13 mouse cellular contexts compared by ENCODE assay signal in genomic region chr19:53433949-53434689, GRCm38 (mm10). TPM values are rescaled to one million over a fixed set of nuclear protein-coding genes. Genes with fewer than 3 reads are reported as not detected.
A peak's percentile ranks its signal among the peaks of the same experiment; 100 is the strongest.
DNase-seq lines count a peak whose midpoint lies in the region; ATAC-seq and TF ChIP-seq lines count a peak whose summit lies in the region.
"Had no signal": no experiment of that assay in that cellular context is flagged by ENCODE, and none has a peak within 500 bp of the region (broad histone marks: within the 10 kb centered on the region; RNA-seq: fewer than 3 reads in every experiment).

No protein-coding gene starts in this region.

- intact Hi-C loops in left cerebral cortex, postnatal 10 days (cut with DNase I): no loop called here
- intact Hi-C loops in left cerebral cortex, postnatal 25 days (cut with DNase I): no loop called here

- 71% methylated on average over 10 of the region's 10 CpGs for WGBS in kidney, postnatal 0 days

- H3K36me3 ChIP-seq in kidney, postnatal 0 days (ENCODE audit: insufficient read depth, low read length): no peaks in the 10 kb centered on the region
- no peaks in the 10 kb centered on the region for H3K36me3 ChIP-seq in splenic B cell, adult 2 months (ENCODE audit: control insufficient read depth, insufficient read depth, low read length, poor library complexity, severe bottlenecking)
- H3K36me3 ChIP-seq: embryonic facial prominence, embryonic 12.5 days; forebrain, embryonic 12.5 days had no signal

- H3K9ac ChIP-seq in kidney, postnatal 0 days (ENCODE audit: low read depth, low read length): 0 out of 2 replicates have a peak overlapping the region, but pooled peaks have one; percentile 8
- H3K9ac ChIP-seq: embryonic facial prominence, embryonic 12.5 days; forebrain, embryonic 12.5 days; lung, embryonic 14.5 days had no signal

- H3K9me3 ChIP-seq in kidney, postnatal 0 days (replicated peaks; ENCODE audit: low read length): no peaks in the 10 kb centered on the region
- H3K9me3 ChIP-seq: embryonic facial prominence, embryonic 12.5 days; forebrain, embryonic 12.5 days had no signal

- no peak overlapping the region for H3K27ac ChIP-seq in kidney, postnatal 0 days
- H3K27ac ChIP-seq: embryonic facial prominence, embryonic 12.5 days; forebrain, embryonic 12.5 days had no signal

- TF ChIP-seq CTCF in kidney, postnatal 0 days (IDR thresholded peaks at IDR 0.05; ENCODE audit: low read depth): no peak

- no peak overlapping the region for H3K4me3 ChIP-seq in kidney, postnatal 0 days (replicated peaks; ENCODE audit: low read depth, low read length)
- H3K4me3 ChIP-seq: embryonic facial prominence, embryonic 12.5 days; forebrain, embryonic 12.5 days had no signal

- no peak for ATAC-seq in kidney, postnatal 0 days (replicated peaks; ENCODE audit: low FRiP score, low read depth)
- ATAC-seq in hematopoietic stem cell, adult 5-6 weeks (replicated peaks in 1 of 2; ENCODE audit: insufficient read depth in 1 of 2, low FRiP score in 2 of 2, low TSS enrichment in 1 of 2, low read depth in 1 of 2, poor library complexity in 2 of 2, severe bottlenecking in 2 of 2): peak; percentile 27 to 32; a peak in 2 of 4 replicates

- peaks cover 14% of the 10 kb centered on the region for H3K4me1 ChIP-seq in kidney, postnatal 0 days (replicated peaks; ENCODE audit: insufficient read depth, low read length)
- H3K4me1 ChIP-seq: embryonic facial prominence, embryonic 12.5 days had no signal

- H3K4me2 ChIP-seq in kidney, postnatal 0 days (ENCODE audit: low read length): no peak overlapping the region
- H3K4me2 ChIP-seq: embryonic facial prominence, embryonic 12.5 days; forebrain, embryonic 12.5 days; lung, embryonic 14.5 days had no signal

- H3K27me3 ChIP-seq in kidney, postnatal 0 days (ENCODE audit: insufficient read depth, low read length): no peaks in the 10 kb centered on the region
- H3K27me3 ChIP-seq in splenic B cell, adult 2 months (ENCODE audit: control insufficient read depth, insufficient read depth, low read length, poor library complexity, severe bottlenecking): no peaks in the 10 kb centered on the region

- DNase-seq in kidney, postnatal 0 days (ENCODE audit: low spot score): no peak
- DNase-seq in kidney, adult 8-10 months: no peak
- peak; percentile 72 for DNase-seq in NIH3T3 (ENCODE audit: low read depth)
- peak; percentile 85 for DNase-seq in splenic B cell, adult 2 months (ENCODE audit: low read depth, low spot score)
- DNase-seq in right cerebral cortex, adult 18-20 months: no peak
- DNase-seq in left cerebral cortex, postnatal 10 days (ENCODE audit: extremely low spot score in 1 of 2, low spot score in 2 of 2): no peak
- no peak for DNase-seq in left cerebral cortex, postnatal 25 days (ENCODE audit: low spot score in 2 of 2)
- DNase-seq: gastrocnemius, postnatal 25 days; kidney, adult 11 months; lung, embryonic 14.5 days had no signal

RNA-seq across cellular contexts. Expression of gene Smndc1, which starts 43.7 kb away (rescaled TPM):
- polyA plus RNA-seq in kidney, postnatal 0 days (2015; fragmentation: Nextera tagmentation; extraction: Ambion mirVana): 47.2 and 47.6 TPM in 2 replicates
- 42.6 and 43.6 TPM in 2 replicates for total RNA-seq in hematopoietic stem cell, adult 5-6 weeks (2017)
- 10 to 100 TPM; 32.3 to 38.3 TPM for total RNA-seq in left cerebral cortex, postnatal 10 days (2021)
- total RNA-seq in left cerebral cortex, postnatal 25 days (2021): 10 to 100 TPM; 36.6 to 37.6 TPM

Comparison
In these comparisons a context has a peak if more than half of its experiments do, and no peak if none do; other contexts are left out.
1. DNase-seq: peak in NIH3T3 (single experiment) and splenic B cell, adult 2 months (single experiment); none in kidney, postnatal 0 days (single experiment), kidney, adult 8-10 months (0 of 2), right cerebral cortex, adult 18-20 months (single experiment), left cerebral cortex, postnatal 10 days (0 of 2) and left cerebral cortex, postnatal 25 days (0 of 2).